Mouse (Mus musculus): ENCODE data around the gene Tab2.

Gene Tab2

DNA sequence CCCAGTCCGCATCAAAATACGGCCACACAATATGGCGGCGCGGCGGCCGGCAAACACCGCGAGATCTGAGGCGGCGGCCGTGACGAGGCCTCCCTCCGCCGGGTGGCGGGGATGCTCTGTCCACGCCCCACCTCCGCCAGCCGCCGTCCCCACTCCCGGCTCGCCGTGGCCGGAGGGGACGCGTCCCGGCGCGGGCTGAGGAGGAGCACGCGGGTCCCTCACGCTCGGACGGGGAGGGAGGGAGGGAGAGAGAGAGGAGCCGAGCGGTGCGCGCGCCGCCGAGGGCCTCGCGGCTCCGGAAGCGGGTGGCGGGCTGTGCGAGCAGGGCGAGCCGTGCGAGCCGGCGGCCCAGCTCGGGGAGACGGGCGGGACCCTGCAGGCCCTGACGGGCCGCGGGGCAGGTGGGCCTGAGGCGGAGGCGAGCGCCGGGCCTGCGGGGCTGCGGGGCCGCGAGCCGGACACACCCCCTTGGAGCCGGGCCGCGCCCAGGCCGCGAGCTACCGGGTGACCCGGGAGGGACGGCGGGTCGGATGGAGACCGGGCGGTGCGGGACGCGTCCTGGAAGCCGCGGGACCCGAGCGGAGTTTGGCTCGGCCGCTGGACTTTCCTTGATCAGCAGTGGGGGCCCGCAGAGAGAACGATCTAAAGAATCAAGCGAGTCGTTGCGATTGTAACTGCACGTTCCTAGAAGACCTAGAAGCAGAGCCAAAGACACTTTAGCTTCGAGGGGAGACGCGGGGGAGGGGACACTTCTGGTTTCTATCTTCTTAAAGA, at the start of gene Tab2:
TSS of gene Tab2 (minus strand) at position 3 of the 774 bp plus-strand sequence.
- DNase-seq (ENCODE audit: low spot score): peak; percentile 89

GRCm38 (mm10) chr10:7992258-7992919, 36.4 kb upstream of the Tab2 start:
- DNase-seq (ENCODE audit: low spot score): no peak

DNA sequence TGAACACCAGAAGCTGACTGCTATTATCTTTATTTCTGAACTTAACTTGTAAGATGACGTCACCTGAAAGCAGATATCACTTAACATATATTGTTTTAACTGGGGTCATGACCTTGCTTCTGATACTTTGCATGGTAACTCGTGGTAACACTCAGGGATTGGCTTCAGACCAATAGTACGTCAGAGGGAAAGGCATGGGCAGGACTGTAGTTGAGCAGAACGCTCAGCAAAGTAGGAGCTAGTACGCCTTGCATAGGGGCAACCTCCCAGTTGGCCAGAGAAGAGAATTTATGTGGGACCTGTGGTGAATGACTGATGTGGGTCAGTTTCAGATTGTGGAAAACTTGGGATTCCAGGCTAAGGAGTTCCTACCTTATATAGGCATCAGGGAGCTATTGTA, 35.6 kb upstream of the Tab2 start:
- DNase-seq (ENCODE audit: low spot score): no peak

GRCm38 (mm10) chr10:7987521-7987920, 31.5 kb upstream of the Tab2 start:
- no peak for DNase-seq (ENCODE audit: low spot score)

DNA sequence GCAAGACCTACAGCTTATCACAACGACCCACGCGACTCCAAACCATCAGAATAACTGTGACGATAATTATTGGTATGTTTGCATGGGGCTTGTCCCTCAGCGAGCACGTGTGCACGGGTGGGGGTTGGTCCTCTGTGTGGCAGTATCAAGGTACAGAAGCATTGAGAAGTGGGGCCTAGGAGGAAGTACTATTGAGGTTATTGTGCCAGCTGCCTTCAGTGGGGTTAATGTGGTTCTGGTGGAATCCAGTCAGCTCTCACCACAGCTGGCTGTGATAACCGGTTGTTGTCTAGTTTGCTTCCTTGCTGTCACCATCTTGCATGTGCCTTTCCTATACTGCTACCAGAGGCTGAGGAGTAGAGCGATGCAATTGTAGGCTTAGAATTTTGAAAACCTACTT, 20.4 kb upstream of the Tab2 start:
- DNase-seq (ENCODE audit: low spot score): no peak

DNA sequence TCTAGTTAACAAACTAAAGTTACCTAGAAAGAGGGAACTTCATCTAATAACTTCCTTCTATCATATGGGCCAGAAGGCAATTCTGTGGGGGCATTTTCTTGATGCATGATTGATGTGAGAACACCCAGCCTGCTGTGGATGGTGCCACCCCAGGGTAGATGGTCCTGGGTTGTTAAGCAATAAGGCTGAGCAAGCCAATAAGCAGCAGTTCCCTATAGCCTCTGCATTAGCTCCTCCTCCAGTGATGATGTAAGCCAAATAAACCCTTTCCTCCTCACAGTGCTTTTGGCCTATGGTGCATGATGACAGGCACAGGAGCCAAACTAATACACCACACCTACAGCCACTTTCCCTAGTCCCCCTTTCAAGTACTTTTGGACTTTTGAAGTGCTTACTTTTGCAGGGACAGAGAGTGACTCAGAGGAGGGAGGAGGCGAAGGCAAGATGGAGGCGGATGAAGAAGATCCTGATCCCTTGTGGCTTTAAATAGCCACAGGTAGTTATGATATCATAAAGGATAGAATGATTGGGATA, 12.8 kb upstream of the Tab2 start:
- DNase-seq (ENCODE audit: low spot score): no peak

DNA sequence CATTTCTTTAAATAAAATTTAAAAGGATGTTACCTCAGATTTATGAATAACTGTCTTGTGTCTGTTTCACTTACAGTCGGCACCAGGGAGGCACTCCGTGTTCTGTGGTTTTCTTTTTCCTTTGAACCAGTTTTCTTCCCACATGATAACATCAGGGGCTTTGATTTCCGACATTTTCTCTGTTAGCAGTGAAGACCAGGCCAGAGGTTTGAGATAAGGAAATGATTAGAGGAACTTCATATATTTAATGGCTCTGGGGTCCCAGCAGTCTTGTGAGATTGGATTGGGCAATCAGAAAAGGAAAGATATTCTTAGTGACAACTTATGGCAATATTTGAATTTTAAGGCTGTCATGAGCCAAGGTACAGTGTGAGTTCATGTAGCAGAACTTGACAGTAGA, 11.1 kb upstream of the Tab2 start:
- DNase-seq (ENCODE audit: low spot score): no peak

DNA sequence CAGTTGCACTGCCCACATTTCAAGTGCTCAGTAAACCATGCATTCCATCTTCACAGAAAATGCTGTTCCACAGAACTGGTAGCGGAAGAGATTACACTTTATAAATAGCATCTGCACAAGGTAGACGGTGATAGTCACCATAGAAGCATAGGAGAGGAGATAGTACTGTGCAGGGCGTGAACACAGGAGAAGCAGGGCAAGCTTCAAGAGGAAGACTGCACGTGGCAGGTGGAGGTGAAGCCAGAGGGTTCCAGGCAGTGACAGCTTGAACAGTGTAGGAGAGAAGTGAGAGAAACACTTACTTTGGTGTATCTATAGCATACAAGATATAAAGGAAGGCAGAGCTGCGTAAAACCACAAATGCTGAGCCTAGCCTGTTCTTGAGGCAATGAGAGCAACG, 3.0 kb upstream of the Tab2 start:
- DNase-seq (ENCODE audit: low spot score): no peak

GRCm38 (mm10) chr10:7955634-7956121, 352 bp downstream of the Tab2 start:
- DNase-seq (ENCODE audit: low spot score): peak; percentile 44

- DNase-seq (ENCODE audit: low spot score): peak; percentile 31
These were observed 919 bp downstream of the Tab2 start for GRCm38 (mm10) chr10:7954989-7955633.

GRCm38 (mm10) chr10:7954627-7954988, 1.4 kb downstream of the Tab2 start:
- DNase-seq (ENCODE audit: low spot score): no peak

- DNase-seq (ENCODE audit: low spot score): no peak
These were observed 13.0 kb downstream of the Tab2 start for GRCm38 (mm10) chr10:7943006-7943405.

DNA sequence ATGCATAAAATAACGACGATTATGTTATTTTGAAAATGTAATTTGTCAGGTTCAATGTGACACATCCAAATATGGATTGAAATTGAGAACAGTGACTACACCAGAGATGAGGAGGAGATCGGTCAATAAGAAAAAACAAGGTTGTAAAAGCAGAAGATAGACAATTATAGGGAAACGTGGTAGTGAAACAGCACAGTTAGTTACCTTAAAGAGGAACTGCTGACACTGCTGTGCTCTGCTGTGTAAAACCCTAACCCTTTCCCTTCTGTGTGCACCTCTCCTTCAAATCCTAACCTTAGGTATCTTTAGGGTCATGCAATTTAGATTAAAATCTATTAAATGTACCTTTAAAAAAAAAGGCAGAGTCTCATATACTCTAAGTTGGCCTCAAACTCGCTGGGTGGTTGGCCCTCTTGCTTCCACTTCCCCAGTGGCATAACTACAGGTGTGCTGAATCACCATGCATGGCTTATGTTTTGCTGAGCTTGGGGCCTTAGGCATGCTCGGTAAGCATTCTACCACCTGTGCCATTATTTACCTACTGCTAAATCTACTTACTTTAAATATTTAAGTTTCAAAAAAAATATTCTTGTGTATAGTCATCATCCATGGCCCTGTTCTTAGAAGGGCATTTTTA, 19.4 kb downstream of the Tab2 start:
- DNase-seq (ENCODE audit: low spot score): no peak

DNA sequence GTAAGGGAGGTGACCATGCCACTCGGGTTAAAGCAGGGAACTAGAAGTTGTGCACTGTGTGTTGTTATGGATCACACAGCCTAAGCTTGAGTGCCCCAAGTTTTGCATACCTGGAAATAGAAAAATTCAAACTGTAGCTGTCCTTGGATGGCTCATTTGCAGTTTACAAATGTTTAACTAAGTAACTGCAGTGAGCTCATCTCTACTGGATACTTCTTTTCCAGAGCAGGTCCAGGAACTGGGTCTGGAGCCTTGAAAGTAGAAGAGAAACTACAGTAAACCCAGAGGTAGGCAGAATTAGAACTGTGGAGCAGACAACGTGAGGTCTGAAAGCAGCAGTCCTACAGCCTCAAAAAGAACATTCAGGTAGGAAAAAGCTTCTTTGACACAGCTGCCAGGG, 23.1 kb downstream of the Tab2 start:
- DNase-seq (ENCODE audit: low spot score): no peak

DNA sequence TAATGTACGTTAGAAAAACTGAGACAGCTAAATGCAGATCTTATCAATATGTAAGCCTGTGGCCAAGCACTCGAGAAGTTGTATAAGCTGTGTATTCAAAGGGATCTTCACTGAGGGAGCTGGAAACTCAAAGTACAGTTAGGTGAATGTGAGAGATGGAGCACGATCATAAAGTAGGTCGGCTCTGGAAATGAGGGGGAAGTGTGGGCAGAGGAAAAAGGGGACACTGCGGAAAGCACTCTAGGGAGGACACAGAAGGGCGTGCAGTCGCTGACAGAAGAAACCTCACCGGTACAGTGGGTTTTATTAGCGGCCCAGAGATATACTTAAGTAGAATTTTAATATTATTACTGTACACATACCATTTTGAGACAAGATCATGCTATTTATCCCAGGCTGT, 27.0 kb downstream of the Tab2 start:
- DNase-seq (ENCODE audit: low spot score): no peak

DNA sequence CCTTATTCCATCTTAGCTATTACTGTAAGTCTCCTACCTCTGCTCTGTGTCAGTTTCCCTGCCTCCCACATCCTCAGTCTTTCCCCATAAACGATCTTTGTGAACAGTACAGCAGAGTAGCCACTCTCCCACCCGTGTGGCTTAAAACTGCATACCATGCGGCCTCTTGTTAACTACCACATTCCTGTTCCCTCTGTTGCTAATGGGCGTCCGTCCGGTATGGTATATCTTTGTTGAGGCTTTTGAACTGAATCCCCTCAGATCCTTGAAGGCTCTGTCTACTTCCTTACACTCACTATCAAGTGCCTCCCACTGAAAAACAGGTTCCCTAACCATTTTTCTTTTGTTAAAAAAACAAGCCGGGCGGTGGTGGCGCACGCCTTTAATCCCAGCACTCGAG, 30.5 kb downstream of the Tab2 start:
- DNase-seq (ENCODE audit: low spot score): no peak

DNA sequence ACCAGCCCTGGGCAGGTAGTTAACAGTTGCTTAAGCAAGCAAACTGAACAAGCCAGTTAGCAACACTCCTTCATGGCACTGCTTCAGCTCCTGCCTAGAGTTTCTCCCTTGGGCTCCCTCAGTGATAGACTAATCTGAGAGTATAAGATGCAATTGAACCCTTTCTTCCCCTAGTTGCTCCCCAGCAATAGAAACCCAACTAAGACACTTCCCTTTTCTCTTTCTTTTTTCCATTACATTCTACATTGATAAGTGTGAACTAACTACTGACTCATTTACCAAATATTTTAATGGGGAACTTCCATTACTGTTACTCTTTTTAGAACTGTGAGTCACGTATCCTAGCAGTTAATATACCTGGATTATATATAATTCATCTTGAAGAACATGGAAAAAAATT, 32.6 kb downstream of the Tab2 start:
- no peak for DNase-seq (ENCODE audit: low spot score)

DNA sequence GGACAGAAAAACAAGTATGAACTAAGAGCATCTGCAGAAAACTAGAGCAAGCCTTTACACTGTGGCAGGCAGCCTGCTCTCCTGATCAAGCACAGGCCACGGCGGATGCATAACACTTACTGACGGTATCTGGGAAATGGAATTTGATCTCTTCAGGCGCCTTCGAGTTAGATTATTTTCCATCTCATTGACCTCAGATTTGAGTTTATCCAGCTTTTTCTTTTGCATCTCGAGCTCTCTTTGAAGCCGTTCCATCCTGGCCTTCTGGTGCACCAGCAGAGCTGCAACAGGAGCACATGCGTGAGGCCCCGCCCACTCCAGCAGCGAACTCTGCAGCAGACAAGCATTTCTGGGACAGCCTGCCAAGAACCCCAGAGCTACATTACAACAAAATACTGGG, 44.8 kb downstream of the Tab2 start:
- no peak for DNase-seq (ENCODE audit: low spot score)

- no peak for DNase-seq (ENCODE audit: low spot score)
These were observed 48.9 kb downstream of the Tab2 start for GRCm38 (mm10) chr10:7907151-7907550.

- DNase-seq (ENCODE audit: low spot score): no peak
These were observed 51.9 kb downstream of the Tab2 start for GRCm38 (mm10) chr10:7904157-7904556.

- DNase-seq (ENCODE audit: low spot score): no peak
These were observed 55.1 kb downstream of the Tab2 start for GRCm38 (mm10) chr10:7900719-7901627.

All from urinary bladder, postnatal 25 days (tissue).